Mouse (Mus musculus): ENCODE measurements at regions not wholly inside any gene's neighbourhood (a gene's known extent, or its start where the extent isn't known, plus 50 kb on each side); places are given as distances from the start of the nearest gene placed in this dataset.

- TF ChIP-seq CTCF (IDR thresholded peaks at IDR 0.05 in 2 of 3, conservative IDR thresholded peaks at IDR 0.05 in 1 of 3; ENCODE audit: control insufficient read depth in 1 of 3, insufficient read depth in 1 of 3, low read depth in 2 of 3, low read length in 3 of 3, poor library complexity in 1 of 3, severe bottlenecking in 1 of 3) (no peak), E2F4 (IDR thresholded peaks at IDR 0.05; ENCODE audit: borderline replicate concordance, low read depth, low read length) (no peak), TBP (IDR thresholded peaks at IDR 0.05; ENCODE audit: low read depth, low read length) (no peak), KAT2A (conservative IDR thresholded peaks at IDR 0.05; ENCODE audit: low read depth, low read length) (no peak), POLR2AphosphoS2 (IDR thresholded peaks at IDR 0.05; ENCODE audit: low read length) (no peak), NELFE (IDR thresholded peaks at IDR 0.05; ENCODE audit: low read depth, low read length) (no peak), EP300 (IDR thresholded peaks at IDR 0.05; ENCODE audit: low read depth in 1 of 2, low read length in 2 of 2) (no peak), HCFC1 (IDR thresholded peaks at IDR 0.05; ENCODE audit: low read depth, low read length) (no peak), POLR2A (IDR thresholded peaks at IDR 0.05; ENCODE audit: control insufficient read depth in 1 of 2, insufficient read depth in 1 of 2, low read depth in 1 of 2, low read length in 2 of 2, poor library complexity in 1 of 2) (no peak)
Observed at GRCm38 (mm10) chr6:78863031-78863430, 394.4 kb upstream of the Reg3g start.

Data from MEL (cell line).